Mouse (Mus musculus) limb, embryonic 10.5 days (tissue): ENCODE measurements around the gene Mmp15. TPM values are rescaled to one million over a fixed set of nuclear protein-coding genes. Genes with fewer than 3 reads are reported as not detected.

Source experiments
- DNase-seq: peaks from one replicate; pipeline ENCODE4 v3.0.0-alpha.2; 2017; ENCODE audit warnings: low spot score
- H3K27ac ChIP-seq: fragments of 300-500 bp; sonication (generic); 2 replicates; pipeline ENCODE4 v1.5.1; 2016; ENCODE audit warnings: mild to moderate bottlenecking
- H3K27me3 ChIP-seq: fragments of 300-500 bp; sonication (generic); 2 replicates; pipeline ENCODE4 v1.6.1; 2016; ENCODE audit warnings: low read depth, mild to moderate bottlenecking; ENCODE audit not compliant: poor library complexity, severe bottlenecking
- H3K36me3 ChIP-seq: fragments of 300-500 bp; sonication (generic); 2 replicates; pipeline ENCODE4 v1.6.1; 2016; ENCODE audit warnings: mild to moderate bottlenecking, moderate library complexity
- H3K4me1 ChIP-seq: fragments of 300-500 bp; sonication (generic); 2 replicates; pipeline ENCODE4 v1.6.1; 2016
- H3K4me3 ChIP-seq: fragments of 300-500 bp; sonication (generic); 2 replicates; pipeline ENCODE4 v1.5.1; 2016; ENCODE audit warnings: mild to moderate bottlenecking, moderate library complexity
- H3K9me3 ChIP-seq: fragments of 300-500 bp; sonication (generic); replicated peaks from 2 replicates; pipeline ENCODE4 v1.6.1; 2016; ENCODE audit warnings: mild to moderate bottlenecking
- WGBS: fragments of 180-500 bp; shearing (Covaris S2); methylation state at CpG from one replicate; pipeline ENCODE4 v1.1.7; 2016; 5-methylcytosine and 5-hydroxymethylcytosine counted together
- polyA plus RNA-seq: library from polyadenylated mRNA; unstranded; fragments of >200 nt; fragmentation: Nextera tagmentation; extraction: Ambion mirVana; gene quantifications from 2 replicates; pipeline ENCODE4 v1.2.1, GENCODE M21; 2016

The Mmp15 gene
- polyA plus RNA-seq, 1 experiment from 2014 or later = 10.3 TPM

DNA sequence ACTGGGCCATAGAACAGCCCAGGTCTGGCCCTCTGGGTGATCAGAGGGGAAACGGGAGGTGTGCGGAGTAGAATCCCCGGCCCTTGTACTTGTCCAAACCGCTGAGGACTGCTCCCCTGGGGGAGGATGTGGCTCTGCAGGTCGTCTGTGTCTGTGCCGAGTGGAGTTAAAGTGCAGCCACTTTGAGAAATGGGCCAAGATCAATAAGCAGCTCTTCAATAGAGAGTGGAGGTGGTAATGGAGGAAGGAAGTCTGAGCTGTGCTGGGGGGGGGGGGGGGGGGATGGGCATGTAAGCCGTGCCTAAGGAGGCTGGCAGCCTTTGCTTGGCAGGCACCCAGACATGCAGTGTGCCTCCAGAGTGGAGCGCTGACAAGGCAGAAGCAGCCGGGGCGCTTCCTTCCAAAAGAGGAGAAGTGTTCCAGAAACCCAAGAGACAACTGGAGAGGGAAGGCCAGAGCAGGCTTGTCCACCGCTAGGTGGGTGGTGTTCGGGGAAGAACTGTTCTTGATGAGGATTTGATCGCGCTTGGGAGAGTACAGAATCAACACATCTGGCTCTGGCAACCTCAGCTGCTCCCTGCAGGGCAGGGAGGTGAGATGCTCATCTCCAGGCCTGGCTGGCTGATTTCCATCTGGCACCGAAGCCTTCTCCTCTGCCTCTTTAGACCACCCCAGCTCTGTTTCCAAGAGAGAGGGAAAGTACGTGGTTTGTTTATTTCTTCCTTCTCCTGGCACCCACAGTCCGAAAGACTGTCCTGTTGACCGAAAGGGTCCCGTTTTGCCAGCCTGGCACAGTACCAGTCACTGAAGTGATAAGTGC is 3.0 kb upstream of the Mmp15 start:
- Histone ChIP-seq H3K9me3 (no peaks in the 10 kb centered on the region), H3K27me3 (peaks cover 59% of the 10 kb centered on the region), H3K27ac (no peak overlapping the region), H3K36me3 (peaks cover 16% of the 10 kb centered on the region), H3K4me1 (peaks cover 43% of the 10 kb centered on the region), H3K4me3 (no peak overlapping the region)
- 70% methylated on average over 19 of the region's 19 CpGs for WGBS
- no peak for DNase-seq

DNA sequence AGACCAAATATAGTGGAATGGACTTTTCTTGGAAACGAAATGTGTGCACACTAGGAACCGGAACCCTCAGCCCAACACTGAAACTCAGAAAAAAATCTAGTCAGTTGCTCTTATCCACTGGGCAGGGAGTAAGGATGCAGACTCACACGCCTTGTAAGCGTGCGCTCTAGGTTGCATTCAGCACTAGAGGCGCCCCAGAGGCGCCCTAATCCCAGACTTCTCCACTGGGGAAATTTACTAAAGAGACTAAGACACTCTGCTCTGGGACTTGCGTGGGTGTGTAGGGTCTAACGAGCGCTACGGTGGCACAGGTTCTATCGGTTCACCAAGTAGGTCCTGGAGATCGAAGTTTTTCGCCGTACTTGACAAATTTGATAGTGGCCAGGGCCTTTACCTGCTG is 607 bp upstream of the Mmp15 start:
- WGBS = 6% methylated on average over 15 of the region's 15 CpGs
- Histone ChIP-seq H3K27ac (no peak overlapping the region), H3K9me3 (no peaks in the 10 kb centered on the region), H3K4me3 (peak overlapping the region; percentile 86), H3K36me3 (peaks cover 4% of the 10 kb centered on the region; the same call in 1 of the 2 replicates), H3K4me1 (peaks cover 40% of the 10 kb centered on the region), H3K27me3 (peaks cover 68% of the 10 kb centered on the region)
- DNase-seq = no peak

DNA sequence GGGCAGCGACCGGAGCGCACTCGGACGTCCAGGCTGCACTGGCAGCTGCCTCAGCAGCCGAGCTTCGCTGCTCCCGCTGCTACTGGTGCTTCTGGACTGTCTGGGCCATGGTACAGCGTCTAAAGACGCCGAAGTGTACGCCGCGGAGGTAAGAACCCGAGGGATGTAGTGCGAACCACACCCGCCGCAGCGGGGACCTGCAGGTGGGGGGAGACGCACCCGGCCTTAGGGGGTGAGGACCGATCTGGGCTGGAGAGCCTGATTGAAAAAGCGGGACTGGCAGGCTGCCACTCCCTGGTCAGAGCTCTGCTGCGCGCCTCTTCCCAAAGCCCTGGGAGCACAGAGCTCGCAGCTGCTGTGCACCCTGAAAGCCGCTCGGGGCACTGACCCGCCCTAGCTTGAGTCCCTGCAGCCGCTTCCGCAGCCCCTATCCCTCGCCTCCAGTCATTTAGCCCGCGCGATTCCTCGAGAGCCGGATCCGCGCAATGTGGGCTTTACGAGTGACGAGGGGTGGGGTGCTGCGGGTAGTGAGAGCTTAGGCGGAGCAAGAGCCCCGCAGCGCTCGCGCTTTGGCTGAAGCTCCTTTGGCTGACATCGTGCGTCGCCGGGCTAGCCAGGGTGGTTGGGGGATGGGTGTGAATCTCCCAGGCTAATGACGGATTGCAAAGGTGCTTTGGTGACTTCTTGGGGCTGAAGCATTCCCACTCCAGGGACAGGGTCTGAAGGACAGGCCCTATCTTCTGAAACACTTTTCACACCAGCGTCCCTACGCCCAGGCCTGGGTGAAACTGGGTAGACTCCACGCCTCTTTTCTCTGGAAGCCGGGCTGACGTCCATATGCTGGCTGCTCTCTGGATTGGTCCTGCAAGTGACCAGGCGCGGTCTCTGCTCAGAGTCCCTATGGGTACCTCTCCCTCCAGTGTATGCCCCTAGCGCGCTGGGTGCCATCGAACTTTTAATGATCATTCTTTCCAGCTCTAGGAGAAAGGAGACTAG is 1.1 kb downstream of the Mmp15 start:
- peak; percentile 84 for DNase-seq
- Histone ChIP-seq H3K27ac (peak overlapping the region; percentile 93), H3K36me3 (peaks cover 4% of the 10 kb centered on the region; the same call in 1 of the 2 replicates), H3K9me3 (no peaks in the 10 kb centered on the region), H3K4me3 (peak overlapping the region; percentile 86), H3K4me1 (peaks cover 33% of the 10 kb centered on the region), H3K27me3 (peaks cover 64% of the 10 kb centered on the region)
- WGBS = 2% methylated on average over 62 of the region's 62 CpGs

DNA sequence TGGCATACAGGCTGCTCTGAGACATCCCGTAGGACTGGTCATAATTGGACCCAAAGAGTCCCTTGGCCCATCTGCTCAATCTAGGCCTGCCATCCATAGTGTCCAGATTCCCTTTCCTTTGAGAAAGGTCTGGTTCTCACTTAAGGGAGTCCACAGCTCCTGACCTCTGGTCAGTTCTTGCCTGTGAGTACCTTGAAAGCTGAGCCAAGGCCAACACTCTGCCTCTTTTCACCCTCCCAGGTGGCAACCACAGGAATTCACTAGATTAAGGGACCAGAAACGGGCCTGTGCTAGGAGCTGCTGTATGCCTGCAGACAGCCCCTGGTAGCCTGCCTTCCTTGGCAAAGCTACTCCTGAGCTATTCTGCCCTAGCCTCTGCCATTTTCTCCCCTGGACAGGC is 2.5 kb downstream of the Mmp15 start:
- Histone ChIP-seq H3K9me3 (no peaks in the 10 kb centered on the region), H3K4me1 (peaks cover 41% of the 10 kb centered on the region), H3K36me3 (peaks cover 4% of the 10 kb centered on the region; the same call in 1 of the 2 replicates), H3K4me3 (no peak overlapping the region), H3K27me3 (peaks cover 51% of the 10 kb centered on the region), H3K27ac (no peak overlapping the region)
- DNase-seq = no peak
- WGBS = 88% methylated on average over 2 of the region's 2 CpGs

DNA sequence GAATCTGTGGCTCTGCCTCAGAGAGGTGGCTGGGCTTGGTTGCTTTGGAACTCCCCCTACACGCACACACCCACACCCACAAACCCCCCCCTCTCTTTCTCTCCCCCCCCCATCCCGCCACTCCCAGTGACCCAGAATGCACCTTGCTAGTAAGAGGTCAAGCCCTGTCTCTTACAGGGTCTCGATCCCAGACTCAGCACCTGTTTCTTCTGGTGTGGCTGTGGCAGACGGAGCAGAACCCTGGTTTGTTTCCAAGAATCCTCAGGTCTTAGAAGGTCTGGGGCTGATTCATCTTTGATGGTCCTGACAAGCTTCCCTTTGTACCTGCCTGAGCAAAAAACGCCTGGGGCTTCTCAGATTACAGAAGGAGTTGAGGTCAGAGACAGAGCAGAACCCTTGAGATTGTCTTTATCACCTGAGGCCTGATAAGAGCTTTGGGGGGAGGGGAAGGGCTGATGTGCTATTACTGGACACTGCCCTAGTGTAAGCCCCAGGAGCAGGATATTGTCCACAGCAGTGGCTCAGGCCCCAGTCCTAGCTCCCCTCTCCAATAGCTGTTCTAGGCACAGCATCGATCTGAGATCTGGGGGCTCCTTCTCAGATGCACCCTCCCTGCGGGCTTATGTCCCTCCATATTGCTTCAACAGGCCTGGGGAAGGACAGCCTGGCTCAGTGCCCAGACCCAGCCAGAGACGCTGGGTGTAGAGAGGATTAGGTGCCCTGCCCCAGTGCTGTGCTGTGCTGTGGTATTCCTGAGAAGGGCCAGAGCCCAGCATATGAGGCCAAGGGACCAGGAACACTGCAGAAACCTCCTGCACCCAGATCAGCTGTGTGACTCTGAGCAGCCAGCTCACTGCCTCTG is 6.7 kb downstream of the Mmp15 start:
- Histone ChIP-seq H3K4me1 (peaks cover 34% of the 10 kb centered on the region), H3K27me3 (peaks cover 12% of the 10 kb centered on the region), H3K4me3 (no peak overlapping the region), H3K36me3 (peaks cover 4% of the 10 kb centered on the region; the same call in 1 of the 2 replicates), H3K9me3 (no peaks in the 10 kb centered on the region), H3K27ac (no peak overlapping the region)
- no peak for DNase-seq
- 37% methylated on average over 8 of the region's 8 CpGs for WGBS

DNA sequence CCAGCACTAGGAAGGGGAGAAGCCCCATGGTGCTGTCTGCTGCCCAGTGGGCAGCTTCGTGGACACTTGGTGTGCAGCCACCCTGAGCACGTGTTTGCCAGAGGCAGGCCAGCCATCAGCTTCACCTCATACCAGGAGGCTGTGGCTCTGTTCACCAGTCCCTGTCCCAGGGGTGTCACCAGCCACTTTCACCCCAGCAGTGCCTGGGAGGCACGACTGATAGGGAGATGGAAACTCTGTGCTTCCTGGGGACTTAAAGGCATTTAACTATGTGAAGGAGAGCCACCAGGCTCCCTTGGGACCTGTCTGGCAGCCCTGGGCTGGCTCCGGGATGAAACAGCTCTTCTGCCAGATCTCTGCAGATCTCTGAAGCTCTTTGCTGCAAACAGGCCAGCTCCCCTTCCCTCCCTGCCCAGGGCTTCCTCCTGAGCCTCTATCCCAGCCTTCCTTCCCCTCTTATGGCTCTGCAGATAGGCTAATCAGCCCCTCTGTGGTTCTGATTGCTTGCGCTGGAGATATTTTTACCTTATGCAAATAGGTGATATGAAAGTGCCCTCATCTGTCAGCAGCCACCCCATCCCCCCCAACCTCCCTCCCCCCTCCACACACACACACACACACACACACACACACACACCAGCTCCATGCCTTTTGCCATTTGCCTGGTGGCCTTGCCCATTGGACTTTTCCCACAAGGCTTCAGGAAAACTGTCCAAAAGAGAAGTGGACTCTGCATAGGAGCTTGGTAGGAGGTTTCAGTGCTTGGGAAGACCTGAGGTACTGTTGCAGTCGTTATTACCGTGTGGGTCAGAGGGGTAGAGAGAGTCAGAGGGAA is 8.3 kb downstream of the Mmp15 start:
- Histone ChIP-seq H3K4me1 (peaks cover 36% of the 10 kb centered on the region), H3K4me3 (no peak overlapping the region), H3K36me3 (peaks cover under 1% of the 10 kb centered on the region; the same call in 1 of the 2 replicates), H3K27me3 (no peaks in the 10 kb centered on the region), H3K9me3 (no peaks in the 10 kb centered on the region), H3K27ac (peak overlapping the region; percentile 31; the same call in 1 of the 2 replicates)
- DNase-seq = no peak
- whole genome bisulfite sequencing = 50% methylated on average over 7 of the region's 7 CpGs

DNA sequence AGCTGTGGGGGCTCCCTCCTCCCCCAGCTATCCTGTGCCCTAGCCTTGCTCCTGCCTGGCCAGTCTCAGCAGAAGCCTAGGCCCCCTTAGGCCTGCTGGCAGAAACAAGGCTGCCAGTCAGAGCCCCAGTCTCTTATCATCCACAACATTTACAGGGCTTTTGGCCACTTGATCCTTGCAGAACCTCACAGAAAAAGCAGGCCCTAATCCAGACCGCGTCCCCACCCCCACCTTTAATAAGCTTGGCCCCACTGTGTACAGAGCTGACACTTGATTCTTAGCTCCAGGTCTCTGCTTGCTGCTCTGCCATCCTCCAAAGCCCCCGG is 8.9 kb downstream of the Mmp15 start:
- Histone ChIP-seq H3K9me3 (no peaks in the 10 kb centered on the region), H3K27ac (peak overlapping the region; percentile 3; the same call in 1 of the 2 replicates), H3K27me3 (no peaks in the 10 kb centered on the region), H3K4me1 (peaks cover 36% of the 10 kb centered on the region), H3K36me3 (no peaks in the 10 kb centered on the region), H3K4me3 (no peak overlapping the region)
- WGBS = 71% methylated on average over 3 of the region's 3 CpGs
- no peak for DNase-seq

DNA sequence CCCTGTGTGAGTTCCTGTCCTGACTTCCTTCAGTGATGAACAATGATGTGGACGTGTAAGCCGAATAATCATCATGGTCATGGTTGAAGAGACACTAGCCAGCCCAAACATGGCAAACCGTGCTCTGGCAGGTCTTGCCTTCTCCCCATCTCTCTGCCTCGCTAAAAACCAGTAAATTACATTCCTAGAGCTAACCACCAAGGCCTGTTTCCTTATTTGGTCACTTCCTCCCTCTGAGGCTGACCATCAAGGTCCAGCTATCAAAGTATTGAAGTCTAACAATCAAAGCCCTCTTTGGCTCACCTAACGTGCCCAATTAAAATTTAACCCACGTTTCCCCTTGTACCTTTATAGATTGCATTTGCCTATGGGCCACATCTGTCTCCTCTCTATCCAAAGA is 10.2 kb downstream of the Mmp15 start:
- Histone ChIP-seq H3K36me3 (no peaks in the 10 kb centered on the region), H3K4me3 (no peak overlapping the region), H3K9me3 (no peaks in the 10 kb centered on the region), H3K4me1 (peaks cover 36% of the 10 kb centered on the region), H3K27me3 (no peaks in the 10 kb centered on the region), H3K27ac (no peak overlapping the region)
- DNase-seq = no peak
- 75% methylated on average over 6 of the region's 6 CpGs for WGBS

DNA sequence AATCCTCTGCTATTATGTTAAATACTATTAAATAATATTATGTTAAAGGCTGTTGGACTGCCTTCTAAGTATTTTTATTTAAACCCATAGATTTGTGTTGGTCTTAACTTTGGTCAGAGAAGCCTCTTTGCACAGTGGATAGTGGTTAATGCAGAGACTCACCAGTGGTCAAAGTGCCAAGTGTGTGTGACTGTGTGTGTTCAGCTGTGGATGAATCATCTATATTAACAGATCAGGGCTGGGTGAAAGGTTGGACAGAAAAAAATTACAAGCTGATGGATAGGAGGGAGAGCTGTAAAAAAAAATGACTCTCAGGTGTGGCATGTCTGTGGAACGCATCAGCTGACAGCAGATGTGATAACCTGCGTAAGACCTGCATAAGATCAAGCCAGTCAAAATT is 11.8 kb downstream of the Mmp15 start:
- no peak overlapping the region for H3K27ac ChIP-seq
- peaks cover 30% of the 10 kb centered on the region for H3K4me1 ChIP-seq
- no peaks in the 10 kb centered on the region for H3K27me3 ChIP-seq
- DNase-seq = no peak
- 99% methylated on average over 2 of the region's 2 CpGs for WGBS
- peaks cover 12% of the 10 kb centered on the region for H3K36me3 ChIP-seq
- no peaks in the 10 kb centered on the region for H3K9me3 ChIP-seq
- H3K4me3 ChIP-seq = no peak overlapping the region

DNA sequence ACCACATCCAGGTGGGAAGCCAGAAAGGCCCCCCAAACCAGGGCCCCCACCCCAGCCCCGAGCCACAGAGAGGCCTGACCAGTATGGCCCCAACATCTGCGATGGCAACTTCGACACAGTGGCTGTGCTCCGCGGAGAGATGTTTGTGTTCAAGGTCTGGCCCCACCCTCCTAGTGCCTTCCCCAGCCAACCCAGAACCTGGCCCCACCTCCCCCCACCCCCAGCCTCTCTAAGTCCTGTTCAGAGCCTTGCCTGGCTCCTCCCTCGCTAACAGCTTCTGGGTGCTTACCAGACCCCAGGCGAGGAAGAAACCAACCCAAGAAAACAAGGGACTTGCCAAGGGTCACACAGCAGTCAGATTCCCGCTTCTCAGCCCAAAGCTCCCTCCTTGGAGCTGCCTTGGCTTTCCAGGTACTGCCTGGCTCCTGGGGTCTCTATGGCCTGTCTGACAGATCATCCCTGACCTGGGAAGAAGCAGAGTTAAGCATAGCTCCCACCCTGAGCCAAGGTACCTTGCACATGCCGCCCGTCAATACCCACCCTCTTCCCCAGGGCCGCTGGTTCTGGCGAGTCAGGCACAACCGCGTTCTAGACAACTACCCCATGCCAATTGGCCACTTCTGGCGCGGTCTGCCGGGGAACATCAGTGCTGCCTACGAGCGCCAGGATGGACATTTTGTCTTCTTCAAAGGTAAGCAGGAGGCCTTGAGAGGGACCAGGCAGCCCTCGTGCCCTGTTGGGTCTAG is 17.7 kb downstream of the Mmp15 start:
- Histone ChIP-seq H3K27ac (peak overlapping the region; percentile 79), H3K9me3 (no peaks in the 10 kb centered on the region), H3K4me1 (peaks cover 31% of the 10 kb centered on the region), H3K4me3 (peak overlapping the region; percentile 42), H3K27me3 (no peaks in the 10 kb centered on the region), H3K36me3 (peaks cover 42% of the 10 kb centered on the region)
- 39% methylated on average over 20 of the region's 20 CpGs for WGBS
- peak; percentile 60 for DNase-seq

DNA sequence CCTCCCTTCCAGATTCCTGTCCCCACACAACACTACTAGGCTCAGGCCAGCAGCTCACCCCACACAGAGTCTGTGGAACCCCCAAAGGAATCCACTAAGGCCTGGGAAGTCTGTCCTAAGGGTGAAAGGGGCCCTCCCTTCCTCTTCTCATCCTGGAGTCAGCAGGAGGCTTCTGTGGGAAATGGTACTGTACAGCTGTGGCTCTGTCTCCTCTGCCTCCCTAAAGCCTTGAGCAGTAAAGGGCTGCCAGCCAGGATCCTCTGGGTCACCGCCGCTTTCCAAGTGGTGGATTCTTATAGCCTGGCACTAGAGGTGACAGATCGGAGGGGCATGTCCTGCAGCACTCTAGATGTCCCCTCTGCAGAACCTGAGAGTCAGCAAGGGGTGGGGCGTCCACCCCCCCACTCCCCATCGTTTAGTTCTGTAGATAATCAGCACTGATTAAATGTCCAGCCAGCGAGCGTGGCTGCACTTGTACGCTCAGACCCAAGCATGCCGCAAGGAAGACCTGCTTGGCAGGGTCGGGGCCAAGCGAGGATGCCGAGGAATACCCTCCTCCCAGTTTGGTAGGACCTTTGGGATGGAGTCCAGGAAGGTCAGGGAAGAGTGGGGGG is 21.4 kb downstream of the Mmp15 start:
- 79% methylated on average over 12 of the region's 12 CpGs for WGBS
- Histone ChIP-seq H3K4me3 (no peak overlapping the region), H3K27ac (no peak overlapping the region), H3K9me3 (no peaks in the 10 kb centered on the region), H3K27me3 (no peaks in the 10 kb centered on the region), H3K4me1 (peaks cover 41% of the 10 kb centered on the region), H3K36me3 (peaks cover 34% of the 10 kb centered on the region)
- DNase-seq = no peak
